Mouse (Mus musculus): ENCODE measurements around the gene H2-DMb2. TPM values are rescaled to one million over a fixed set of nuclear protein-coding genes. Genes with fewer than 3 reads are reported as not detected.
A peak's percentile ranks its signal among the peaks of the same experiment; 100 is the strongest.

H2-DMb2 gene
- polyA plus RNA-seq, 1 experiment from 2014 or later, result 0.42 TPM

DNA sequence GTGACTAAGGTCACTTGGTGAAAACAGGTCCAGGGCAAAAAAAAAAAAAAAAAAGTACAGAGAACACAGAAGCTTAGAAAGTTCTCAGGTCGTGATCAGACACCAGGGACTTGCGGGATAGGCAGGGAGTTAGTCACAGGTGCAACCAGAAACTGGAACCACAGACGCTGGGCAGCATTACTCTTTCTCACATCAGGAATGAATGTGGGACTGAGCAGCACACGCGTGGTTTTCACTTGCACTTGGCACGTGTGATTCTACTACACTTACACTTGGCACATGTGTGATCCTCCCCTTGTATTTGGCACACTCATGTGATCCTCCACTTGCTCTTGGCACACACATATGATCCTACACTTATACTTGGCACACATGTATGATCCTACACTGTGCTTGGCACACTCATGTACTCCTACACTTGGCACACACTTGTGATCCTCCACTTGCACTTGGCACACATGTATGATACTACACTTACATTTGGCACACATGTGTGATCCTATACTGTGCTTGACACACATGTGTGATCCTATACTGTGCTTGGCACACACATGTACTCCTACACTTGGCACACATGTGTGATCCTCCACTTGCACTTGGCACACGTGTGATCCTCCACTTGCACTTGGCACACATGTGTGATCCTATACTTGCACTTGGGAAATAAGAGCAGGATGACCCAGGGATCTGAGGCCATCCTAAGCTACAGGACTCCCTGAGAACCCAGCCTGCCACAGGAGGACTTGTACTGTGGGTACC lies 35.8 kb upstream of the H2-DMb2 start:
- no peak for ATAC-seq (ENCODE audit: insufficient number of reproducible peaks, insufficient read depth, low FRiP score, low TSS enrichment)

DNA sequence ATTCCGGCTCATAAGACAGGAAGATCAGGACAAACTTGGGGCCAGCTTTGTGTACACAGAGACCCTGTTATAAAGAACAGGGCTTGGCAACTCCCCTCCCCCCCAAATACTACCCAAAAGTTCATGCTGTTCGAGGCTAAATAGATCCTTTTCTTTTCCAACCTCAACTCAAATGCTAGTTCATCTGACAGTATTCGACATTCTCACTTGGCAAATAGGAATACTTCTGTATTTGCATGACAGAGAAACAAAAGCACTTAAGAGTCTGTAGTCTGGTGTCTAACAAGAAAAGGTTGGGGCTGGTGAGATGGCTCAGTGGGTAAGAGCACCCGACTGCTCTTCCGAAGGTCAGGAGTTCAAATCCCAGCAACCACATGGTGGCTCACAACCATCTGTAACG lies 34.6 kb upstream of the H2-DMb2 start:
- no peak overlapping the region for H3K9ac ChIP-seq
- H3K9me3 ChIP-seq, result no peaks in the 10 kb centered on the region
- peaks cover 44% of the 10 kb centered on the region for H3K36me3 ChIP-seq
- H3K4me1 ChIP-seq, result no peaks in the 10 kb centered on the region
- no peak overlapping the region for H3K4me2 ChIP-seq (replicated peaks)
- no peak overlapping the region for H3K4me3 ChIP-seq
- no peaks in the 10 kb centered on the region for H3K27me3 ChIP-seq
- 83% methylated on average over 5 of the region's 6 CpGs for WGBS
- no peak for ATAC-seq (ENCODE audit: insufficient number of reproducible peaks, insufficient read depth, low FRiP score, low TSS enrichment)
- no peak overlapping the region for H3K27ac ChIP-seq

More for the DNA sequence above, 35.8 kb upstream of the H2-DMb2 start:
- Histone ChIP-seq H3K27me3 (no peaks in the 10 kb centered on the region), H3K36me3 (peaks cover 33% of the 10 kb centered on the region), H3K4me2 (replicated peaks) (no peak overlapping the region), H3K9me3 (no peaks in the 10 kb centered on the region), H3K4me3 (no peak overlapping the region), H3K9ac (no peak overlapping the region), H3K4me1 (no peaks in the 10 kb centered on the region), H3K27ac (no peak overlapping the region)
- 81% methylated on average over 7 of the region's 7 CpGs for WGBS

DNA sequence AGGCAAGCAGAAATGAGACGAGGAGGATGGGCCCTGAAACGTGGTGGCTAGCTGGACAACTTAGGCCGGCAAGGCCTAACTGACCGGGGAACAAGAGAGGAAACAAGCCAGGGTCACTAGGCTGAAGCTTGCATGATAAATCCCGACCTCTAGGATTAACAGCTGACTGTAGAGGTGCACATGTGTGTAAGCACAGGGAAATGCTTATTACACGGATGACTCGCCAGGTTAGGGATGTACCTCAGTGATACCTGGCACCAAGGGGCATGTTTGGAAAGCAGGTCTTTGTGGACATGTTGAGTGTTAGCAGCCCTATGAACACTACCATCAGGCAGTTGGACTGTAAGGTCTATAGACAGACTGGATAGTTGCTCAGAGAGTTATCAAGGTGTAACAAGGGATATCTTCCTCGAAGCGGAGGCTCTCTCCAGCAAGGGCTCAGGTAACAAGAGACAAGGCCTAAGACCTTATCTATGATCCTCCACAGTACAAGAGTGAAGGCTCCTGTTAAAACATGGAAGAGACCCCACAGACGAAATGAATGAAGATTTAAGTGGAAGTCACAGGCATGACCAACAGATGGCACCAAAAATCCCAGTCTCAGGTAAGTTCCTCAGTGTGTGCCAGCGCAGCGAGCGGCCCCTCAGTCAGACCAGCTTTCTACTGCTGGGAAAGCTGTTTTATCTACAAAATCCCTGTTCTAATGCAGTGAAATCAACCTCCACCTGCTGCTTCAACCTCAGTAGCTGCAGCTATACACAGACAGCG lies 33.9 kb upstream of the H2-DMb2 start:
- Histone ChIP-seq H3K9me3 (no peaks in the 10 kb centered on the region), H3K4me1 (no peaks in the 10 kb centered on the region), H3K4me2 (replicated peaks) (no peak overlapping the region), H3K4me3 (no peak overlapping the region), H3K27ac (no peak overlapping the region), H3K36me3 (peaks cover 52% of the 10 kb centered on the region), H3K9ac (no peak overlapping the region), H3K27me3 (no peaks in the 10 kb centered on the region)
- no peak for ATAC-seq (ENCODE audit: insufficient number of reproducible peaks, insufficient read depth, low FRiP score, low TSS enrichment)
- 74% methylated on average over 14 of the region's 14 CpGs for WGBS

DNA sequence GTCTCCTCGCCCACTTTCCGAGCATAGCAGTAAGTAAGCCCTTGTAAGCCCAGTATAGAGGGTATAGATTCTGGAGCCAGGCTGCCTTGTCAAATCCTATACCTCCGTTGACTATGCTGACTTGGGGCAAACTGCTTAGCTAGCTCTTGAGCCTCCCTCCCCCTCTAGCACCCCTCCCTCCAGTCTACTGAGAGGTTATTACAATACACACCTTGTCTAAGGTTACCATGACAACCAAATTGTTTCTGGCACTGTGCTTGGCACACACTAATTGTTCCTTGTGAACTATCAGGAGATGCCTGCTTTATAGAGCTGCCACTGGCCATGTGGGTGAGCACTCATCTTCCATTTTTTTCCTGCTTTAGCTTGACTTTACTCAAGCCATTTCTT lies 33.3 kb upstream of the H2-DMb2 start:
- no peak overlapping the region for H3K27ac ChIP-seq
- peaks cover 58% of the 10 kb centered on the region for H3K36me3 ChIP-seq
- no peak overlapping the region for H3K4me3 ChIP-seq
- ATAC-seq (ENCODE audit: insufficient number of reproducible peaks, insufficient read depth, low FRiP score, low TSS enrichment), result no peak
- WGBS, result 70% methylated on average over 3 of the region's 3 CpGs
- H3K4me2 ChIP-seq (replicated peaks), result no peak overlapping the region
- no peaks in the 10 kb centered on the region for H3K9me3 ChIP-seq
- H3K9ac ChIP-seq, result no peak overlapping the region
- 0 out of 2 replicates have a peak, but pooled peaks cover 1% of the 10 kb centered on the region for H3K4me1 ChIP-seq
- no peaks in the 10 kb centered on the region for H3K27me3 ChIP-seq

DNA sequence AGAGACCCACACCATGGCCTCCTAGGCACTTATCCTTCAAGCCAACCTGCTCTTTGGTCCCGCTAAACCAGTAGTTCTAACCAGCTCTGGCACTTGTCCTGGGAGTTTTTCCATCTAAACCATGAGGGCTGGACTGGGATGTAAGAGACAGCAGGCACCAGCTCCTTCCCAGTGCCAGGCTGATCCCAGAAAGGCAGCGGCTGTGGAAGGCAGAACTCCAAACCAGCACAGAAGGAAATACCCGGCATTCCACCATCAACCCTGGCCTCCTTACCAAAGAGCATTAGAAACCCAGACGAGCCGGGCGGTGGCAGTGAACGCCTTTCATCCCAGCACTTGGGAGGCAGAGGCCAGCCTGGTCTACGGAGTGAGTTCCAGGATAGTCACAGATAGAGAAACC lies 32.8 kb upstream of the H2-DMb2 start:
- Histone ChIP-seq H3K27ac (no peak overlapping the region), H3K9ac (no peak overlapping the region), H3K27me3 (no peaks in the 10 kb centered on the region), H3K9me3 (no peaks in the 10 kb centered on the region), H3K36me3 (peaks cover 63% of the 10 kb centered on the region), H3K4me1 (peaks cover 6% of the 10 kb centered on the region), H3K4me3 (no peak overlapping the region), H3K4me2 (replicated peaks) (no peak overlapping the region)
- 64% methylated on average over 8 of the region's 8 CpGs for WGBS
- ATAC-seq (ENCODE audit: insufficient number of reproducible peaks, insufficient read depth, low FRiP score, low TSS enrichment), result no peak

DNA sequence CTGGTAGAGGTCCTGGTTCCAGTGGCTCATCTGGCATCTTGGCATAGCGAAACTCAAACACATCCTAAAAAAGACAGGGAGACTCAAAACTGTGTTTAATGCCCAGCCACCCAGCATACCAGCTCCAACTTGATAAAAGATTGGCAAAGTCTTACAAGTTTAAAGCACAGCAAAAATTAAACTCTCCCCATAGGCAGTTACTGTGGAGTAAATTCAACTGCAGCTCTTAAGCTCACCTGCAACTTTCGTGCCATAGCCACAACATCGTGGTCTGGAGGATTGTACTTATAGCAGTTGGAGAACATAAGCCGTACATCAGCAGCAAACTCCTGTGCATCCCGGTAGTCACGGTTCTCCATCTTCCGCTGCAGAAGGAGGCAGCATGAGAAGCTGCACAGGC lies 29.0 kb upstream of the H2-DMb2 start:
- no peak overlapping the region for H3K4me2 ChIP-seq (replicated peaks)
- no peaks in the 10 kb centered on the region for H3K9me3 ChIP-seq
- H3K4me1 ChIP-seq, result peaks cover 24% of the 10 kb centered on the region
- ATAC-seq (ENCODE audit: insufficient number of reproducible peaks, insufficient read depth, low FRiP score, low TSS enrichment), result no peak
- H3K36me3 ChIP-seq, result peaks cover 90% of the 10 kb centered on the region
- no peak overlapping the region for H3K9ac ChIP-seq
- H3K27ac ChIP-seq, result no peak overlapping the region
- 91% methylated on average over 7 of the region's 7 CpGs for WGBS
- no peak overlapping the region for H3K4me3 ChIP-seq
- no peaks in the 10 kb centered on the region for H3K27me3 ChIP-seq

DNA sequence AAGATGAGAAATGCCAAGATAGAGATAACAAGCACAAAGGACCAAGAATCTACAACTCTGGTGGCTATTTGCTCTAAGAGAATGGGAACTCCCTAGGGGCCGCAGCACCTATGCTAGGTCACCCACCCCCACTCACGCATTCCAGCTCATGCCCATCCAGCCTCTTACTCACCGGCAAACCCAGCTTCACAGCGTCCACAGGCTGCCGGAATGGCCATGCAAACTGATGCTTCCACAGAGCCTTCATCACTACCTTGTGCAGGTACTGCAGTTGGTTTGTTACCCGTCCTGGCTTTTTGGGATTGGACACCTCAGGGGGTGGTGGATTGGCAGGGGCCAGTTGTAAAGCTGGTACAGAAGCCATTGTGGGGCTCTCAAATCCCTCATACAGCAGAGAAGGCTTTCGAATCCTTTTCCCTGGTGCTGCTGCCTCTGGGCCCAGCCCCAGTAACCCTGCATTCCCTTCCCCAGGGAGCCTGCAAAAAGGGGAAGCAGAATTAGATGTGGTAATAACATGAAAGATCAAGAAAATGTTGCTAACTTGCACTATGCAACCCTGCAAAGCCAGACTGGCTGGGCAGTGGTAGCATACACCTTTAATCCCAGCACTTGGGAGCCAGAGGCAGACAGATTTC lies 26.3 kb upstream of the H2-DMb2 start:
- H3K36me3 ChIP-seq, result peaks cover 64% of the 10 kb centered on the region
- ATAC-seq (ENCODE audit: insufficient number of reproducible peaks, insufficient read depth, low FRiP score, low TSS enrichment), result no peak
- H3K4me3 ChIP-seq, result peak overlapping the region; percentile 79
- 43% methylated on average over 7 of the region's 7 CpGs for WGBS
- H3K9me3 ChIP-seq, result no peaks in the 10 kb centered on the region
- no peak overlapping the region for H3K27ac ChIP-seq
- H3K9ac ChIP-seq, result peak overlapping the region; percentile 91
- peaks cover 24% of the 10 kb centered on the region for H3K4me1 ChIP-seq
- no peaks in the 10 kb centered on the region for H3K27me3 ChIP-seq
- H3K4me2 ChIP-seq (replicated peaks), result peak overlapping the region; percentile 94

DNA sequence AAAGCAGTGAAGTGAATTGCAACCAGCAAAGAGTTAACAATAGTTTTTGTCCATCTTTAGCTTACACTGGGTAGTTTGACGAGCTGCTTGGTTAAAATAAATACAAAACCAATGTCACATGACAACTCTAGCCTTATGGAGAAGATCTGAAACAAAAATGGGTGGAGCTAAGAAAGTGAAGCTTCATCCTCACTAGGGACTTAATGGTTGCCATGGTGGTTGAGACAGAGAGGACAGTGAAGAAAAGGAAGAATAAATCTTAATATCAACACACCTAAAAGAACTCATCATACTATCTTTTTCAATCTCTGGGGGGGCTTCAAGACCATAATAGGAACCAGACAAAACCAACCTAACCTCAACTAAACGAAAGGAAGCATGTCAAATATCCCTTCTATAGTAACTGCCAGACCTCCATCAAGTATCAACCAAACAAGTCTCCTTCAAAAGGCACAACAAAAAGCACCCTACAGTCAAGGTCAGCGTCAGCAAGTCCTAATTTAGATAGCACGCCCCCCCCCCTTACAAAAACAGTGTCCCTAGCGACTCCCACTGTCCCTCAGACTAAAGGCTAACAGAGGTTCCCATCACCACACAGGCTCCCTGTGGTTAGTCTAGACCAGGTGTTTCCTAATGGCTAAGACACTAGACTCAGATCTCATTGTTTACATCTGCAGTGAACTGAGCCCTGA lies 25.5 kb upstream of the H2-DMb2 start:
- H3K9me3 ChIP-seq, result no peaks in the 10 kb centered on the region
- ATAC-seq (ENCODE audit: insufficient number of reproducible peaks, insufficient read depth, low FRiP score, low TSS enrichment), result no peak
- peaks cover 24% of the 10 kb centered on the region for H3K4me1 ChIP-seq
- H3K4me2 ChIP-seq (replicated peaks), result peak overlapping the region; percentile 94
- H3K4me3 ChIP-seq, result peak overlapping the region; percentile 79
- H3K27ac ChIP-seq, result no peak overlapping the region
- H3K9ac ChIP-seq, result peak overlapping the region; percentile 91
- 0% methylated on average over 5 of the region's 5 CpGs for WGBS
- H3K36me3 ChIP-seq, result peaks cover 57% of the 10 kb centered on the region
- H3K27me3 ChIP-seq, result no peaks in the 10 kb centered on the region

DNA sequence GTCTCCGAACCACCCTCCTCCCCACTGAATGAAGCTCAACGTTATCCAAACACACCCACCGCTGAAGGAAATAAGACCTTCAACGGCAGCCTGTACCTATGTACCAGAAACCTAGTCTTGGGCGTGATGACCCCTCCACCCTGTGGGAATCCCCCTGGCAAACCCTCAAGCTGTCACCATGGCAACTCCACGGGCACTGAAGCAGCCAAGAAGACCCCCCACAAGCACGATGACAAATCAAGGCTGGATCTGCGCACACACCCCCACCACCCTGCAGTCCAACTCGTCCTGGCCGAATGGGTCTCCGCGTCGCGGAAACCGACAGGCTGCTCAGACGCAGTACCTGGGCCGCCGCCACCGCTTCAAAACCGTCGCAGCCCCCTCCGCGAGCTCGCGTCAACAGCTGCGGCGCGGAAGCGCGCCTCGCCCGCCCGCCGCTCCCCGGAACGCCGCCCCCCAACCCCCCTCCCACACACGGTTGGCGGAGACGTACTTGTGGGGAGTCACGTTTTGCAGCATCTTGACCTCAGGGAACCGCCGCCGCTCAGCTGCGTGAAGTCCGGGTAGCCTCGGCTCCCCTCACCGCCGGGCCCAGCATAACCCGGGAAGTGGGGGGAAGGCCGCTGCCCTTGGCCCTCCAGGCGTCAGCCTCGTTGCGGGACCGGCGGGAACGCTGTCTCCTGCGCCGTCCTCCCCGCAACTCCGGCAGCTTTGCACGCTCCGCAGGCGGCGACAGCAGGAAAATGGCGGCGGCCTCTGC lies 24.8 kb upstream of the H2-DMb2 start:
- WGBS, result under 1% methylated on average over 67 of the region's 67 CpGs
- H3K27me3 ChIP-seq, result no peaks in the 10 kb centered on the region
- peak overlapping the region; percentile 100 for H3K27ac ChIP-seq
- H3K36me3 ChIP-seq, result peaks cover 49% of the 10 kb centered on the region
- no peaks in the 10 kb centered on the region for H3K9me3 ChIP-seq
- ATAC-seq (ENCODE audit: insufficient number of reproducible peaks, insufficient read depth, low FRiP score, low TSS enrichment), result no peak
- peaks cover 24% of the 10 kb centered on the region for H3K4me1 ChIP-seq
- H3K4me2 ChIP-seq (replicated peaks), result peak overlapping the region; percentile 94
- peak overlapping the region; percentile 79 for H3K4me3 ChIP-seq
- H3K9ac ChIP-seq, result peak overlapping the region; percentile 91

DNA sequence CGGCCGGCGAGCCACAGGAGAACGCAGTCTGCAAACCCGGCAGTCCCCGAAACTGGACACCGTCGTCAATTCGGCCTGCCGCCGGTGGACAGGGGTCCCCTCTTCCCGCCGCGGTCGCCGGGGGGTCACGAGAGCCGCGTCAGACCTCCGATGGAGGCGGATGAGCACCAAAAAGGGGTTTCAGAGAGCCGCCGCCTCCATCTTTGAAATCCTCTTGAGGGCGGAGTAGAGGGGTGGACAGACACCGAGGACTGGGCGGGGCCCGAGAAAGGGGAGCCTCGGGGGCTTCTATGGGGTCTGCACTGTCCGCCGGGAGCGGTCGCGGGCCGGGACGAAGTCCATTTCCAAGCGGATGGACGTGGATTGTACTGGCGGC lies 24.2 kb upstream of the H2-DMb2 start:
- H3K27ac ChIP-seq, result peak overlapping the region; percentile 100
- no peak for ATAC-seq (ENCODE audit: insufficient number of reproducible peaks, insufficient read depth, low FRiP score, low TSS enrichment)
- H3K9ac ChIP-seq, result peak overlapping the region; percentile 91
- peak overlapping the region; percentile 79 for H3K4me3 ChIP-seq
- H3K4me1 ChIP-seq, result peaks cover 29% of the 10 kb centered on the region
- no peaks in the 10 kb centered on the region for H3K27me3 ChIP-seq
- peaks cover 44% of the 10 kb centered on the region for H3K36me3 ChIP-seq
- under 1% methylated on average over 38 of the region's 38 CpGs for WGBS
- H3K4me2 ChIP-seq (replicated peaks), result peak overlapping the region; percentile 94
- H3K9me3 ChIP-seq, result no peaks in the 10 kb centered on the region

Measured in embryonic facial prominence, embryonic 12.5 days (tissue).